Mouse (Mus musculus) CH12.LX (cell line): ENCODE measurements around the gene Myrf. TPM values are rescaled to one million over a fixed set of nuclear protein-coding genes. Genes with fewer than 3 reads are reported as not detected.
A peak's percentile ranks its signal among the peaks of the same experiment; 100 is the strongest.

ENCODE experiments used
- DNase-seq: peaks from one replicate; pipeline ENCODE4 v3.0.0-alpha.2; 2013; ENCODE audit errors: extremely low read depth
- H3K27ac ChIP-seq: 2 replicates; pipeline ENCODE4 v1.5.1; 2012; ENCODE audit warnings: low read depth, mild to moderate bottlenecking, control low read depth, moderate library complexity; ENCODE audit not compliant: insufficient read depth
- H3K27me3 ChIP-seq: replicated peaks from 2 replicates; pipeline ENCODE3; 2012; ENCODE audit warnings: inconsistent platforms
- H3K36me3 ChIP-seq, 2 experiments: replicated peaks in 1 of 2; 2 replicates each; pipeline versions ENCODE3 to v1.6.1; 2012; ENCODE audit warnings: inconsistent platforms in 1 of 2, low read length in 1 of 2, mild to moderate bottlenecking in 1 of 2, mixed read lengths in 1 of 2, moderate library complexity in 1 of 2; ENCODE audit not compliant: control insufficient read depth in 1 of 2, insufficient read depth in 1 of 2
- H3K4me1 ChIP-seq, 2 experiments: 2 replicates each; pipeline ENCODE4 v1.6.1; 2012; ENCODE audit warnings: inconsistent platforms in 1 of 2, moderate library complexity in 1 of 2; ENCODE audit not compliant: insufficient read depth in 2 of 2, control insufficient read depth in 1 of 2
- H3K4me2 ChIP-seq: 2 replicates; pipeline ENCODE4 v1.6.1; 2012; ENCODE audit warnings: low read depth, mild to moderate bottlenecking, control low read depth; ENCODE audit not compliant: poor library complexity, insufficient read depth, severe bottlenecking
- H3K4me3 ChIP-seq, 3 experiments: fragments of 150-350 bp in 1 of 3; sonication (generic) in 1 of 3; replicated peaks in 1 of 3; 2 replicates each; pipeline versions ENCODE3 to v1.5.1; 2011 to 2012; ENCODE audit warnings: low read depth in 2 of 3, low read length in 2 of 3, mild to moderate bottlenecking in 2 of 3, moderate library complexity in 2 of 3, control low read depth in 1 of 3, improper control_type of control experiment in 1 of 3, inconsistent platforms in 1 of 3, mixed read lengths in 1 of 3; ENCODE audit not compliant: poor library complexity in 1 of 3
- H3K79me2 ChIP-seq: replicated peaks from 2 replicates; pipeline ENCODE4 v1.6.1; 2012; ENCODE audit warnings: mild to moderate bottlenecking, moderate library complexity; ENCODE audit not compliant: control insufficient read depth, poor library complexity, insufficient read depth, severe bottlenecking; ENCODE audit errors: extremely low read depth
- H3K9ac ChIP-seq: 2 replicates; pipeline ENCODE4 v1.6.1; 2012; ENCODE audit warnings: low read depth, mild to moderate bottlenecking, control low read depth, moderate library complexity; ENCODE audit not compliant: insufficient read depth
- H3K9me3 ChIP-seq: replicated peaks from 2 replicates; pipeline ENCODE3; 2012; ENCODE audit warnings: low read length, inconsistent platforms, mixed read lengths
- BHLHE40 ChIP-seq: IDR thresholded peaks from 2 replicates; pipeline ENCODE4 v1.6.1; 2011; ENCODE audit warnings: mild to moderate bottlenecking, low read depth, low read length, improper control_type of control experiment
- CHD2 ChIP-seq: IDR thresholded peaks from 2 replicates; pipeline ENCODE4 v1.6.1; 2011; ENCODE audit warnings: low read length, improper control_type of control experiment
- EP300 ChIP-seq: IDR thresholded peaks from 2 replicates; pipeline ENCODE4 v1.6.1; 2011; ENCODE audit warnings: low read length, improper control_type of control experiment
- ETS1 ChIP-seq: conservative IDR thresholded peaks from 2 replicates; pipeline ENCODE4 v1.6.1; 2012; ENCODE audit warnings: low read depth, mild to moderate bottlenecking, inconsistent platforms, low read length, improper control_type of control experiment, moderate library complexity
- IRF4 ChIP-seq: IDR thresholded peaks from 2 replicates; pipeline ENCODE4 v1.6.1; 2014; ENCODE audit warnings: low read depth, mild to moderate bottlenecking, inconsistent platforms, low read length, improper control_type of control experiment
- JUND ChIP-seq: conservative IDR thresholded peaks from 2 replicates; pipeline ENCODE4 v1.6.1; 2011; ENCODE audit warnings: low read depth, low read length, improper control_type of control experiment
- MAFK ChIP-seq: IDR thresholded peaks from 2 replicates; pipeline ENCODE4 v1.6.1; 2011; ENCODE audit warnings: low read length, improper control_type of control experiment; ENCODE audit not compliant: insufficient replicate concordance
- MEF2A ChIP-seq: IDR thresholded peaks from 2 replicates; pipeline ENCODE4 v1.6.1; 2014; ENCODE audit warnings: low read depth, mild to moderate bottlenecking, inconsistent platforms, low read length, improper control_type of control experiment, borderline replicate concordance
- MXI1 ChIP-seq: IDR thresholded peaks from 2 replicates; pipeline ENCODE4 v1.6.1; 2011; ENCODE audit warnings: mild to moderate bottlenecking, low read depth, low read length, improper control_type of control experiment
- NRF1 ChIP-seq: IDR thresholded peaks from 2 replicates; pipeline ENCODE4 v1.6.1; 2014; ENCODE audit warnings: low read depth, mild to moderate bottlenecking, inconsistent platforms, low read length, improper control_type of control experiment, moderate library complexity
- PAX5 ChIP-seq: IDR thresholded peaks from 2 replicates; pipeline ENCODE4 v1.6.1; 2012; ENCODE audit warnings: low read length, inconsistent platforms, mixed read lengths
- POLR2A ChIP-seq: IDR thresholded peaks from 2 replicates; pipeline ENCODE4 v1.6.1; 2011; ENCODE audit warnings: low read depth, mild to moderate bottlenecking, improper control_type of control experiment, low read length
- POLR2AphosphoS2 ChIP-seq: IDR thresholded peaks from 2 replicates; pipeline ENCODE4 v1.6.1; 2011; ENCODE audit warnings: low read depth, low read length, improper control_type of control experiment
- RAD21 ChIP-seq: IDR thresholded peaks from 2 replicates; pipeline ENCODE4 v1.6.1; 2011; ENCODE audit warnings: low read depth, mild to moderate bottlenecking, low read length, improper control_type of control experiment, moderate library complexity
- RCOR1 ChIP-seq: conservative IDR thresholded peaks from 2 replicates; pipeline ENCODE4 v1.6.1; 2012; ENCODE audit warnings: low read depth, mild to moderate bottlenecking, inconsistent platforms, low read length, improper control_type of control experiment
- SMC3 ChIP-seq: IDR thresholded peaks from 2 replicates; pipeline ENCODE4 v1.6.1; 2011; ENCODE audit warnings: low read depth, low read length, improper control_type of control experiment
- TBP ChIP-seq: conservative IDR thresholded peaks from 2 replicates; pipeline ENCODE4 v1.6.1; 2011; ENCODE audit warnings: low read depth, low read length, improper control_type of control experiment
- TCF12 ChIP-seq: IDR thresholded peaks from 2 replicates; pipeline ENCODE4 v1.6.1; 2014; ENCODE audit warnings: low read depth, mild to moderate bottlenecking, inconsistent platforms, low read length, improper control_type of control experiment
- USF2 ChIP-seq: conservative IDR thresholded peaks from 2 replicates; pipeline ENCODE4 v1.6.1; 2011; ENCODE audit warnings: low read depth, low read length, improper control_type of control experiment
- ZKSCAN1 ChIP-seq: IDR thresholded peaks from 2 replicates; pipeline ENCODE4 v1.6.1; 2012; ENCODE audit warnings: low read depth, inconsistent platforms, low read length, improper control_type of control experiment, borderline replicate concordance
- ZNF384 ChIP-seq: IDR thresholded peaks from 2 replicates; pipeline ENCODE4 v1.6.1; 2012; ENCODE audit warnings: low read depth, low read length, improper control_type of control experiment, inconsistent platforms
- dilution Hi-C: fragments of 300-500 bp; cut with MboI; formaldehyde crosslinking; loops from 2 replicates; pipeline ENCODE4 v1.14.3; 2020; ENCODE audit warnings: low sequenced_read_pairs; ENCODE audit not compliant: extremely low pct_unique_long_range_greater_than_20kb, extremely low pct_ligation_motif_present
- in situ Hi-C: fragments of 300-500 bp; cut with MboI; formaldehyde crosslinking; loops from 3 replicates; pipeline ENCODE4 v1.14.3; 2019; ENCODE audit warnings: low sequenced_read_pairs, low pct_ligation_motif_present, low pct_unique_long_range_greater_than_20kb, mixed read lengths
- polyA plus RNA-seq: library from polyadenylated mRNA; unstranded; fragments of >175 nt; gene quantifications from 2 replicates; pipeline ENCODE4 v1.2.1, GENCODE M21; 2012; ENCODE audit warnings: low read depth; ENCODE audit not compliant: insufficient read length
- total RNA-seq, 2 experiments: library from RNA; depleted of rRNA; stranded (reverse); fragments of 300-350 nt in 1 of 2; fragments of >200 nt in 1 of 2; gene quantifications; 2 replicates each; pipeline ENCODE4 v1.2.3; 2012 to 2014

Myrf gene
- total and polyA plus RNA-seq, 3 experiments, result 0.10 to 0.13 TPM; not detected in 1

DNA sequence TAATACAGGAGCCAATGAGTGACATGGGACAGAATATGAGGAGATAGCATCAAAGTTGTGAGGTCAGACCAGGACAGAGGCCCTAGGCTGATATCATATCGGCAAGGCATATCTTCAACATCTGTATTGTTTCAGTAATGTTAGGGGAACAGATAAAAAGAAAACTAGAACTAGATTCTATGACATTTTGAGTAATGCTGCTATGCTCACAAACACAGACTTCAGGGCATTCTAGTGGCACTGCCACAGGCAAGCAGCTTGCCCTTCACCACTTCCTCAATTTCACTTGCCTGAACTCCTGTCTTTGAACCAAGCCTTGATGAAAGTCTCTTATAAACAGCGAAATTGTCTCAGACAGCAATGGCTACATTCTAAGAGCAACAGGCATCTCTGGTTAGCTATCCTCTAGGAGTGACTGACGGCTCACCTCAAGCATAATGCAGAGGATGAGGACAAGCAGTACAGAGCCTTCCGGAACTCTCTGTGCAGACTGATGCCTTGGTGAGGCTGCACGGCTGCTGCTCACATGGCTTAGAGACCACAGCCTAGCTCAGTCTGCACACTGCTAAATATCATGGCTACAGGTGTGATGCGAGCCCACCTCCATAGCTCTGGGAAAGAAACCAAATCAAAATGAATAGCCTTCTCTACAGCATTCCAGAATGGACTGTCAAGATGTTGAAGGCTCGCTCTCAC, 66.6 kb downstream of the Myrf start:
- DNase-seq, result no peak
- TF ChIP-seq CHD2 (no peak), TBP (no peak), BHLHE40 (no peak), USF2 (no peak), TCF12 (no peak), RCOR1 (no peak), POLR2AphosphoS2 (no peak), RAD21 (no peak), ZKSCAN1 (no peak), SMC3 (no peak), POLR2A (no peak), PAX5 (no peak), ZNF384 (no peak)
- Histone ChIP-seq H3K9ac (no peak overlapping the region), H3K27ac (no peak overlapping the region), H3K4me2 (no peak overlapping the region), H3K9me3 (peaks cover 3% of the 10 kb centered on the region), H3K27me3 (no peaks in the 10 kb centered on the region), H3K4me3 (no peak overlapping the region), H3K4me1 (peaks cover 9 to 31% of the 10 kb centered on the region in 2 experiments), H3K79me2 (no peaks in the 10 kb centered on the region), H3K36me3 (no peaks in the 10 kb centered on the region)
- in situ Hi-C loops, result no loop called here
- dilution Hi-C loops, result no loop called here

DNA sequence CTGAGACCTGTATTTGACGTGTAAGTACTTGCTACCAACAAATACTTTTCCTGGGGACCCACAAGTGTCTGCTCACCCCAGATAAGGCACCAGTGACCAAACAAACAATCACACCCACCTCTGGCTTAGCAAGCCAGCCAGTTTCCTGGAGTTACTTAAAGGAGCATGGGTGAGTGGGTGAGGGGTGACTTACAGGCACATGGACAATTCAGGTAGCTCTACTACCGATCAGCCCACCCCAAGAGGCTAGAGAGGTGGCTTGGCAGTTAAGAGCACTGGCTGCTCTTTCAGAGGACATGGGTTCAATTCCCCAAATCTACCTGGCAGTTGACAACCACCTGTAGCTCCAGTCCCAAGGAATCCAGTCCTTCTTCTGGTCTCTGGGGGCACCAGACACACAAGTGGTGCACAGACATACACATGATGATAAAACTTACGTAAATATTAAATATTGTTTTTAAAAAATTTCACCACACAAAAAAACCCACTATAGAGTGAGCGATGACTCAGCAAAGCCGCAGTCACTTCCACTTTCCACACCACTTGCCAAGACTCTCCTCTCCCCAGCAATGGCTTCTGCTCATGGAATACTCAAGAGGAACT, 67.3 kb downstream of the Myrf start:
- H3K4me2 ChIP-seq, result no peak overlapping the region
- DNase-seq, result no peak
- H3K9ac ChIP-seq, result no peak overlapping the region

More for the DNA sequence above, 67.3 kb downstream of the Myrf start:
- Histone ChIP-seq H3K4me3 (no peak overlapping the region), H3K27ac (no peak overlapping the region), H3K36me3 (no peaks in the 10 kb centered on the region), H3K79me2 (no peaks in the 10 kb centered on the region), H3K9me3 (peaks cover under 1% of the 10 kb centered on the region), H3K4me1 (peaks cover 9 to 31% of the 10 kb centered on the region in 2 experiments), H3K27me3 (no peaks in the 10 kb centered on the region)
- TF ChIP-seq JUND (no peak), EP300 (no peak), MEF2A (no peak), IRF4 (no peak), ETS1 (no peak), MAFK (peak; percentile 74), MXI1 (no peak), NRF1 (no peak)
- in situ Hi-C loops (no loop called here), dilution Hi-C loops (no loop called here)
